In genomic region chr19:28452951-28453520, GRCm38 (mm10) we compare ENCODE assay signal across 8 mouse cellular contexts.
DNase-seq lines count a peak whose midpoint lies in the region; ATAC-seq and TF ChIP-seq lines count a peak whose summit lies in the region.

No protein-coding gene starts in this region.

- peak overlapping the region; percentile 77 for H3K27ac ChIP-seq in forebrain, embryonic 12.5 days
- peak overlapping the region; percentile 64 for H3K27ac ChIP-seq in left cerebral cortex, adult 2 months

- WGBS in forebrain, embryonic 12.5 days: 17% methylated on average over 12 of the region's 12 CpGs

- H3K4me2 ChIP-seq in forebrain, embryonic 12.5 days: peak overlapping the region; percentile 41

- H3K27me3 ChIP-seq in forebrain, embryonic 12.5 days: peaks cover 10% of the 10 kb centered on the region

- peak; percentile 81 for ATAC-seq in forebrain, embryonic 12.5 days (ENCODE audit: low FRiP score)

- peaks cover 15% of the 10 kb centered on the region for H3K4me1 ChIP-seq in forebrain, embryonic 12.5 days

- TF ChIP-seq CTCF in left cerebral cortex, adult 2 months (IDR thresholded peaks at IDR 0.05): no peak

- H3K9ac ChIP-seq in forebrain, embryonic 12.5 days: no peak overlapping the region

- H3K9me3 ChIP-seq in forebrain, embryonic 12.5 days: no peaks in the 10 kb centered on the region

- intact Hi-C loops in heart, postnatal 25 days (cut with DNase I): no loop called here
- intact Hi-C loops in left cerebral cortex, adult 2 months (cut with DNase I): no loop called here
- intact Hi-C loops in gastrocnemius, postnatal 14 days (cut with DNase I; ENCODE audit: low total_unique reads): no loop called here

- H3K36me3 ChIP-seq in forebrain, embryonic 12.5 days (replicated peaks): no peaks in the 10 kb centered on the region

- peak; percentile 74 for DNase-seq in heart, adult 11 months
- DNase-seq in heart, postnatal 25 days (ENCODE audit: low spot score): no peak
- DNase-seq in left cerebral cortex, adult 2 months (ENCODE audit: extremely low spot score in 1 of 2, low spot score in 2 of 2): no peak
- DNase-seq in retina, embryonic 14.5 days (ENCODE audit: low spot score): peak; percentile 72
- DNase-seq in gastrocnemius, postnatal 14 days: no peak
- no peak for DNase-seq in gastrocnemius, postnatal 10 days
- no peak for DNase-seq in cerebellum, adult 11-12 months

- no peak overlapping the region; the same call in 1 of the 2 replicates for H3K4me3 ChIP-seq in forebrain, embryonic 12.5 days (replicated peaks)
- no peak overlapping the region for H3K4me3 ChIP-seq in left cerebral cortex, adult 2 months

Comparison
In these comparisons a context has a peak if more than half of its experiments do, and no peak if none do; other contexts are left out.
1. DNase-seq: peak in heart, adult 11 months (single experiment) and retina, embryonic 14.5 days (single experiment); none in heart, postnatal 25 days (single experiment), left cerebral cortex, adult 2 months (0 of 2), gastrocnemius, postnatal 14 days (single experiment), gastrocnemius, postnatal 10 days (single experiment) and cerebellum, adult 11-12 months (single experiment).